Mouse (Mus musculus): ENCODE results near the gene Afp.

- TF ChIP-seq CTCF (IDR thresholded peaks at IDR 0.05; ENCODE audit: low read depth, low read length) (no peak), POLR2A (IDR thresholded peaks at IDR 0.05; ENCODE audit: extremely low read depth, insufficient read depth, low read length) (no peak)
Observed at GRCm38 (mm10) chr5:90512288-90512955, 21.9 kb downstream of the Afp start.

All from liver, adult 2 months (tissue).